Mouse (Mus musculus) liver, adult (tissue): ENCODE data around the gene Rhbdl3.

ENCODE experiments used
- GATA4 ChIP-seq: IDR thresholded peaks from 2 replicates; pipeline ENCODE4 v1.6.1; 2014; ENCODE audit warnings: mild to moderate bottlenecking, low read length; ENCODE audit not compliant: insufficient replicate concordance

Gene Rhbdl3

GRCm38 (mm10) chr11:80300551-80301315 is at the start of gene Rhbdl3:
Rhbdl3 (plus strand) TSS chr11:80300912.
- TF ChIP-seq GATA4: no peak

GRCm38 (mm10) chr11:80264137-80264536 is 36.6 kb upstream of the Rhbdl3 start:
- no peak for TF ChIP-seq GATA4

GRCm38 (mm10) chr11:80271096-80271495 is 29.6 kb upstream of the Rhbdl3 start:
- TF ChIP-seq GATA4: no peak

DNA sequence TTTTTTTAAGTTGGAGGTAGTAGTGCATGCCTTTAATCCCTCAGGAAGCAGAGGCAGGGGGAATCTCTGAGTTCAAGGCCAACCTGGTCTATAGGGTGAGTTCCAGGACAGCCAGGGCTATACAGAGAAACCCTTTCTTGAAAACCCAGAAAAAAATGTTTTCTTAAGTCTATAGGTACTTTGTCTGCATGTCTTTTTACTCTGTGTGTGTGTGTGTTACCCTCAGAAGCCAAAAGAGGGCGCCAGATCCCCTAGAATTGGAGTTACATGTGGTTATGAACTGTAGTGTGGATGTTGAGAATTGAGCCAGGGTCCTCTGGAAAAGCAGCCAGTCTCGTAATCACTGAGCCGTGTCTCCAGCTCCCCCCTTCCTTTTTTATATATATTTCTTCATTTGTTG is 25.7 kb upstream of the Rhbdl3 start:
- TF ChIP-seq GATA4: no peak

- no peak for TF ChIP-seq GATA4
Measured at GRCm38 (mm10) chr11:80278054-80278453, 22.7 kb upstream of the Rhbdl3 start.

DNA sequence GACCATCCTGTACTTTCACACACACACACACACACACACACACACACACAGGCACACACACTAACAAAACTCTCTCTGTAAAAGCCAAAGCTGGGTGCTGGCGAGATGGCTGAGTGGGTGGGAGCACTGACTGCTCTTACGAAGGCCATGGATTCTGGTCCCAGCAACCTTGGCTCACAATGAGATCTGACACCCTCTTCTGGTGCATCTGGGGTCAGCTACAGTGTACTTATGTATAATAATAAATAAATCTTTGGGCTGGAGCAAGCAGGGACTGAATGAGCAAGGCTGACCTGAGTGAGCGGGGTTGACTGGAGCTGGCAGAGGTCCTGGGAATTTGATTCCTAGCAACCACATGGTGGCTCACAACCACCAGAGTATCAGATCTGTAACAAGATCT is 16.9 kb upstream of the Rhbdl3 start:
- TF ChIP-seq GATA4: no peak

DNA sequence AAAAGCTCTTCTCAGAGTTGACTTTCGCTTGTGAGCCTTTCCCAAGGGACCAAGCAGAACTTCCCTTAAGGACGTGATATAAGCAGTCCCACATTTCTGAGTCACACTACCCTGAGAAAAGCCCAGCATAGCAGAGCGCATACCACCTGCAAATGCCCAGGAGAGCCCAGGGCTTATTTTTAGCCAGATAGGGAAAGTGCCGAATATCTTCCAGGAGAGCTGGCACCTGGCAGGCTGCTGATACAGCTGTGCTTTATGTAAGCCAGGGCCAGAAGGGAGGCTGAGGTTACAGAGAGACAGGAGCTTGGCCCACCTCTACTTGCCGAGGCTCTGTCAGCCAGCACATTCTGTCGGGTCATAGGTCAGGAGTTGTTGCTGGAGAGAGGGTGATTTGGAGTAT is 16.1 kb upstream of the Rhbdl3 start:
- TF ChIP-seq GATA4: no peak

GRCm38 (mm10) chr11:80287150-80287549 is 13.6 kb upstream of the Rhbdl3 start:
- no peak for TF ChIP-seq GATA4

GRCm38 (mm10) chr11:80289701-80290445 is 10.8 kb upstream of the Rhbdl3 start:
- no peak for TF ChIP-seq GATA4

GRCm38 (mm10) chr11:80291004-80291403 is 9.7 kb upstream of the Rhbdl3 start:
- no peak for TF ChIP-seq GATA4

GRCm38 (mm10) chr11:80292463-80292862 is 8.2 kb upstream of the Rhbdl3 start:
- TF ChIP-seq GATA4: no peak

- TF ChIP-seq GATA4: no peak
Measured at GRCm38 (mm10) chr11:80295066-80295465, 5.6 kb upstream of the Rhbdl3 start.

DNA sequence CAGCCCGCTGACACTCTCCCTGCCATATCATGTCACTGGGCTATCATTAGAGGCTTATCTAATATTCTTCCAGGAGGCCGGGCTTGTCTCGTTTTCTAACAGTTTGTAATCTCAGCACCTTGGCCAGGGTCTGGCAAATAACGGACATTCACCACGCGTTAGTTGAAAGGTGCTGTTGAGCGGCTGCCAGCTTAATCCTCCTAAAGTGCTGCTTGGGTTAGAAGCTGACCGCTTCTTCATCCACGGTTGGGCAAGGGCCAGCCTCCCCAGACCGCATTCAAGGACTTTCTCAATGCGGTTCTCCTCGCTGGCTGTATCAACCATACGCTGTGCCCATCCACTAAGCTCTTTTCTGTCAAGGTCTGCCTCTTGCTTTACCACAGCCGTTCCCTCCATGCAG is 4.9 kb upstream of the Rhbdl3 start:
- no peak for TF ChIP-seq GATA4

DNA sequence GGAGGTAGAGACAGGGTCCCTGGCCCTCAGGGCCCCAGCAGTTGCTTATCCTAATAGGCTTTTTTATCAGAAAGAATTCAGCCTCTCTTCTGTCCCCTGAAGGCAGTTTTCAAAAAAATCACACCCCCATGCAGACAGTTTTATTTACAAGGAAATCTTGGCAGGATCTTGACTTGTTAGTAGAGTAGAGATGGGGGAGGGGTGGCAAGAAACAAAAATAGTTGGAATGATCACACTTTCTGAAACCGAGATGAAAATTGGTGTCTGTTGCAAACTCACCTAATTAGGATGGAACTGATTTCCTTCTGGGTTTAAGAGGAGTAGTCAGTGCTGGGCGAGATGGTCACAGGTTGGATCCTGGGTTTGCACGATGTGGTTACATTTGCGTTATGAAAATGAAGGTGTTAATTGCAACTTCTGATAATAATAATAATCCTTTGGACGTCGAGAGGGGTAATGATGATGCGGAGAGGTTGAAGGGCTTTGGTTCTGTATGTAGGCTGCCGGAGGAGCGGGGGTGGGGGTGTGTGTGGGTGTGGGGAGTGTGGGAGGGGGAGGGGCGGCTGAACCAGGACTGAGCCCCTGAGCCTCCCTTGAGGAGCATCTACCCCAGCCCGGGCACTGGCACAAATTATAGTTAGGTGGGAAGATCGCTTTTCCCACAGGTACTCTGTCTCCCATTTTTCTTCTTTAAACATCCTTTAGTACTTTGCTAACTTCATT is 1.0 kb upstream of the Rhbdl3 start:
- TF ChIP-seq GATA4: no peak

DNA sequence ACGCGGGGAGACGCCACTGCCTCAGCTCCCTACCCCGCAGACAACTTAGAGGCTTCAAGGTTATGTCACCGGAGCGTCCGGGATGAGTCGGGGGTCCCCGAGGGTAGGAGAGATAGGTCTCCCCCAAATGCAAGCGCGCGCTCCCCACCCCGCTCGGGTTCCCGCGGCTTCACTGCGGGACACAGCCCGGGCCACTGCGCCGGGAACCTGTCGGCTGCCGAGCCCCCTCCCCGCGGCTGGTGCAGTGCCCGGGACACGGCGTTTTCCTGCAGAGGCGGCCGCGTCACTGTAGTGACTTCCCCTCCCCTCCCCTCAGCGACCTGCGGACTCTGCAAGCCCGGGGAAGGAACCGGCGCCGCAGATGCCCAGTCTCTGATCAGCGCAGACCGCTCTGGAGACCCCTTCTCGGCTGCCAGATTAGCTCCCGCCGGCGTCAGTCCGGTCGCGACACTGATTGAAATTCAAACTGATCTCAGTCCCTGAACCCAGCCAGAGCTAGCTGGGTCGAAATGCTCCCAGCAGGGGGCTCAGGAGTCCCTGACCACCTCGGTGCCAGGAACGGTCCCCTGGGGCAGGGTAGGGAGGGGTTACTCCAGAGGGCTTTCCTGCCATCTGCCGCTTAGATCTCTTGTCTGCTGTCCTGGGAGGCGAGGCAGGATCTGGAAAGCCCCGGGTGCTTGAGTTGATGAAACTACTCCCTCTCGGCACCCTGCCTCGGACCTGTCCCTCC is 769 bp downstream of the Rhbdl3 start:
- TF ChIP-seq GATA4: no peak
